Mouse (Mus musculus) heart, postnatal 0 days (tissue): Measurements from ENCODE around the gene Parp2.

Experiments
- CTCF ChIP-seq: IDR thresholded peaks from 2 replicates; pipeline ENCODE4 v1.5.1; 2016; ENCODE audit warnings: antibody characterized with exemption, control low read depth, low read depth
- EP300 ChIP-seq: IDR thresholded peaks from 2 replicates; pipeline ENCODE4 v1.6.1; 2016; ENCODE audit warnings: antibody characterized with exemption, low read depth

DNA sequence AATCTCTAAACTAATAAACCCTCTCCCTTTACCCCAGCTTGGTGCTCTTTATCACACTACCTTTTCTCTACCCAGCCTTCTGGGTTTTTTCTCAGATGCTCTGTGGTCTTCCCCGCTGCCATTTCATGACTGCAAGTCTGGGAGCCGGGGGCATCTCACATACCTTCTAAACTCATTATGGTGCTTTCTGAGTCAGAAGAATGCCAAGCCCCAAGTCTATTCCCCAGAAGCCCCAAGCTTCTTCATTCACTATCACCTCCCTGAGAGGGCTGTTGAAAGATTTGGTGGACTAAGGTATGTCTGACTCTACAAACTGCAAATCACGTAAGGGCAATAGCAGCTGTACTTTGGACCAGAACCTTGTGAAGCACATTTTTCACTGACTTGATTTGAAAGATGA is 59.3 kb downstream of the Parp2 start:
- TF ChIP-seq CTCF (no peak), EP300 (no peak)
